Mouse (Mus musculus): ENCODE results near the gene Suds3. TPM values are rescaled to one million over a fixed set of nuclear protein-coding genes. Genes with fewer than 3 reads are reported as not detected.

Gene Suds3
- polyA plus RNA-seq, 1 experiment from 2014 or later = 70.0 TPM

GRCm38 (mm10) chr5:117152944-117153343 lies 37.0 kb upstream of the Suds3 start:
- ATAC-seq = no peak

GRCm38 (mm10) chr5:117150068-117150467 lies 34.2 kb upstream of the Suds3 start:
- ATAC-seq = no peak
- Histone ChIP-seq H3K4me2 (ENCODE audit: low read length) (no peak overlapping the region), H3K4me1 (ENCODE audit: control insufficient read depth, insufficient read depth, low read depth, low read length) (no peaks in the 10 kb centered on the region), H3K4me3 (ENCODE audit: low read length) (no peak overlapping the region), H3K9me3 (ENCODE audit: control insufficient read depth, low read length) (peaks cover 2% of the 10 kb centered on the region; the same call in 1 of the 2 replicates), H3K36me3 (ENCODE audit: control insufficient read depth, insufficient read depth, low read length) (no peaks in the 10 kb centered on the region), H3K27ac (ENCODE audit: low read depth, low read length) (no peak overlapping the region), H3K27me3 (replicated peaks; ENCODE audit: control insufficient read depth, insufficient read depth, low read length) (no peaks in the 10 kb centered on the region), H3K9ac (ENCODE audit: low read depth, low read length) (no peak overlapping the region)
- 91% methylated on average over 5 of the region's 5 CpGs for WGBS

More at GRCm38 (mm10) chr5:117152944-117153343, 37.0 kb upstream of the Suds3 start:
- no peaks in the 10 kb centered on the region for H3K36me3 ChIP-seq (ENCODE audit: control insufficient read depth, insufficient read depth, low read length)
- no peaks in the 10 kb centered on the region for H3K4me1 ChIP-seq (ENCODE audit: control insufficient read depth, insufficient read depth, low read depth, low read length)
- H3K9me3 ChIP-seq (ENCODE audit: control insufficient read depth, low read length) = peaks cover 2% of the 10 kb centered on the region; the same call in 1 of the 2 replicates
- no peak overlapping the region for H3K4me3 ChIP-seq (ENCODE audit: low read length)
- no peak overlapping the region for H3K4me2 ChIP-seq (ENCODE audit: low read length)
- no peaks in the 10 kb centered on the region for H3K27me3 ChIP-seq (replicated peaks; ENCODE audit: control insufficient read depth, insufficient read depth, low read length)
- H3K9ac ChIP-seq (ENCODE audit: low read depth, low read length) = no peak overlapping the region
- no peak overlapping the region for H3K27ac ChIP-seq (ENCODE audit: low read depth, low read length)

GRCm38 (mm10) chr5:117149054-117149942 lies 33.4 kb upstream of the Suds3 start:
- Histone ChIP-seq H3K9ac (ENCODE audit: low read depth, low read length) (no peak overlapping the region), H3K9me3 (ENCODE audit: control insufficient read depth, low read length) (peaks cover 2% of the 10 kb centered on the region; the same call in 1 of the 2 replicates), H3K27ac (ENCODE audit: low read depth, low read length) (no peak overlapping the region), H3K36me3 (ENCODE audit: control insufficient read depth, insufficient read depth, low read length) (no peaks in the 10 kb centered on the region), H3K4me3 (ENCODE audit: low read length) (no peak overlapping the region), H3K4me1 (ENCODE audit: control insufficient read depth, insufficient read depth, low read depth, low read length) (no peaks in the 10 kb centered on the region), H3K27me3 (replicated peaks; ENCODE audit: control insufficient read depth, insufficient read depth, low read length) (no peaks in the 10 kb centered on the region), H3K4me2 (ENCODE audit: low read length) (no peak overlapping the region)
- WGBS = 82% methylated on average over 16 of the region's 16 CpGs
- ATAC-seq = no peak

- Histone ChIP-seq H3K27ac (ENCODE audit: low read depth, low read length) (no peak overlapping the region), H3K4me1 (ENCODE audit: control insufficient read depth, insufficient read depth, low read depth, low read length) (no peaks in the 10 kb centered on the region), H3K9me3 (ENCODE audit: control insufficient read depth, low read length) (peaks cover 2% of the 10 kb centered on the region; the same call in 1 of the 2 replicates), H3K27me3 (replicated peaks; ENCODE audit: control insufficient read depth, insufficient read depth, low read length) (no peaks in the 10 kb centered on the region), H3K9ac (ENCODE audit: low read depth, low read length) (no peak overlapping the region), H3K4me3 (ENCODE audit: low read length) (no peak overlapping the region), H3K36me3 (ENCODE audit: control insufficient read depth, insufficient read depth, low read length) (no peaks in the 10 kb centered on the region), H3K4me2 (ENCODE audit: low read length) (no peak overlapping the region)
- 91% methylated on average over 16 of the region's 16 CpGs for WGBS
- ATAC-seq = no peak
Measured at GRCm38 (mm10) chr5:117147187-117148095, 31.5 kb upstream of the Suds3 start.

GRCm38 (mm10) chr5:117146165-117146564 lies 30.3 kb upstream of the Suds3 start:
- Histone ChIP-seq H3K4me1 (ENCODE audit: control insufficient read depth, insufficient read depth, low read depth, low read length) (no peaks in the 10 kb centered on the region), H3K27ac (ENCODE audit: low read depth, low read length) (no peak overlapping the region), H3K27me3 (replicated peaks; ENCODE audit: control insufficient read depth, insufficient read depth, low read length) (no peaks in the 10 kb centered on the region), H3K4me2 (ENCODE audit: low read length) (no peak overlapping the region), H3K4me3 (ENCODE audit: low read length) (no peak overlapping the region), H3K36me3 (ENCODE audit: control insufficient read depth, insufficient read depth, low read length) (no peaks in the 10 kb centered on the region), H3K9ac (ENCODE audit: low read depth, low read length) (no peak overlapping the region), H3K9me3 (ENCODE audit: control insufficient read depth, low read length) (peaks cover 2% of the 10 kb centered on the region; the same call in 1 of the 2 replicates)
- no peak for ATAC-seq

GRCm38 (mm10) chr5:117143721-117144135 lies 27.8 kb upstream of the Suds3 start:
- Histone ChIP-seq H3K27me3 (replicated peaks; ENCODE audit: control insufficient read depth, insufficient read depth, low read length) (no peaks in the 10 kb centered on the region), H3K9ac (ENCODE audit: low read depth, low read length) (no peak overlapping the region; the same call in 1 of the 2 replicates), H3K27ac (ENCODE audit: low read depth, low read length) (no peak overlapping the region), H3K4me2 (ENCODE audit: low read length) (no peak overlapping the region), H3K36me3 (ENCODE audit: control insufficient read depth, insufficient read depth, low read length) (no peaks in the 10 kb centered on the region), H3K9me3 (ENCODE audit: control insufficient read depth, low read length) (no peaks in the 10 kb centered on the region), H3K4me3 (ENCODE audit: low read length) (no peak overlapping the region), H3K4me1 (ENCODE audit: control insufficient read depth, insufficient read depth, low read depth, low read length) (no peaks in the 10 kb centered on the region)
- ATAC-seq = no peak
- WGBS = 55% methylated on average over 9 of the region's 9 CpGs

- Histone ChIP-seq H3K4me1 (ENCODE audit: control insufficient read depth, insufficient read depth, low read depth, low read length) (peaks cover 5% of the 10 kb centered on the region), H3K9me3 (ENCODE audit: control insufficient read depth, low read length) (no peaks in the 10 kb centered on the region), H3K27me3 (replicated peaks; ENCODE audit: control insufficient read depth, insufficient read depth, low read length) (no peaks in the 10 kb centered on the region), H3K27ac (ENCODE audit: low read depth, low read length) (no peak overlapping the region), H3K36me3 (ENCODE audit: control insufficient read depth, insufficient read depth, low read length) (no peaks in the 10 kb centered on the region), H3K4me2 (ENCODE audit: low read length) (no peak overlapping the region), H3K4me3 (ENCODE audit: low read length) (no peak overlapping the region), H3K9ac (ENCODE audit: low read depth, low read length) (no peak overlapping the region)
- no peak for ATAC-seq
- 74% methylated on average over 7 of the region's 7 CpGs for WGBS
Measured at GRCm38 (mm10) chr5:117140374-117140773, 24.5 kb upstream of the Suds3 start.

- no peak for ATAC-seq
- H3K27ac ChIP-seq (ENCODE audit: low read depth, low read length) = no peak overlapping the region
- no peak overlapping the region for H3K4me3 ChIP-seq (ENCODE audit: low read length)
- H3K4me2 ChIP-seq (ENCODE audit: low read length) = no peak overlapping the region
- no peaks in the 10 kb centered on the region for H3K36me3 ChIP-seq (ENCODE audit: control insufficient read depth, insufficient read depth, low read length)
- WGBS = 73% methylated on average over 8 of the region's 8 CpGs
- no peaks in the 10 kb centered on the region for H3K27me3 ChIP-seq (replicated peaks; ENCODE audit: control insufficient read depth, insufficient read depth, low read length)
- H3K9me3 ChIP-seq (ENCODE audit: control insufficient read depth, low read length) = no peaks in the 10 kb centered on the region
- H3K9ac ChIP-seq (ENCODE audit: low read depth, low read length) = no peak overlapping the region
- peaks cover 8% of the 10 kb centered on the region for H3K4me1 ChIP-seq (ENCODE audit: control insufficient read depth, insufficient read depth, low read depth, low read length)
Measured at GRCm38 (mm10) chr5:117139822-117140221, 23.9 kb upstream of the Suds3 start.
